Mouse (Mus musculus) forebrain, embryonic 14.5 days (tissue): ENCODE measurements at regions not wholly inside any gene's neighbourhood (a gene's known extent, or its start where the extent isn't known, plus 50 kb on each side); places are given as distances from the start of the nearest gene placed in this dataset.

Experiments used
- ATAC-seq: fragments of 200-750 bp; cut with Nextera tagmentation; 2 replicates; pipeline ENCODE4 v1.8.0; 2017; ENCODE audit warnings: mild to moderate bottlenecking, moderate library complexity
- DNase-seq: peaks from one replicate; pipeline ENCODE4 v3.0.0-alpha.2; 2015; ENCODE audit warnings: low spot score
- H3K27ac ChIP-seq: fragments of 300-500 bp; sonication (generic); 2 replicates; pipeline ENCODE4 v1.5.1; 2014; ENCODE audit warnings: low read depth, mild to moderate bottlenecking, control low read depth, low read length, moderate library complexity
- H3K27me3 ChIP-seq: fragments of 300-500 bp; sonication (generic); replicated peaks from 2 replicates; pipeline ENCODE4 v1.6.1; 2014; ENCODE audit warnings: low read length, control low read depth, mixed read lengths; ENCODE audit not compliant: control insufficient read depth, insufficient read depth
- H3K36me3 ChIP-seq: fragments of 300-500 bp; sonication (generic); 2 replicates; pipeline ENCODE4 v1.6.1; 2014; ENCODE audit warnings: low read length, control low read depth; ENCODE audit not compliant: control insufficient read depth, insufficient read depth
- H3K4me1 ChIP-seq: fragments of 300-500 bp; sonication (generic); 2 replicates; pipeline ENCODE4 v1.6.1; 2014; ENCODE audit warnings: antibody characterized with exemption, low read length, control low read depth; ENCODE audit not compliant: control insufficient read depth, insufficient read depth
- H3K4me2 ChIP-seq: fragments of 300-500 bp; sonication (generic); 2 replicates; pipeline ENCODE4 v1.6.1; 2014; ENCODE audit warnings: mild to moderate bottlenecking, control low read depth, low read length
- H3K4me3 ChIP-seq: fragments of 300-500 bp; sonication (generic); 2 replicates; pipeline ENCODE4 v1.5.1; 2014; ENCODE audit warnings: low read depth, low read length, control low read depth
- H3K9ac ChIP-seq: fragments of 300-500 bp; sonication (generic); 2 replicates; pipeline ENCODE4 v1.6.1; 2014; ENCODE audit warnings: mild to moderate bottlenecking, low read length, control low read depth, moderate library complexity
- H3K9me3 ChIP-seq: fragments of 300-500 bp; sonication (generic); replicated peaks from 2 replicates; pipeline ENCODE4 v1.6.1; 2016; ENCODE audit warnings: low read length, control low read depth, mixed read lengths; ENCODE audit not compliant: control insufficient read depth
- WGBS: fragments of 180-500 bp; shearing (Covaris S2); extraction: QIAGEN DNeasy Blood & Tissue Kit; methylation state at CpG from one replicate; pipeline ENCODE4 v1.1.7; 2014; 5-methylcytosine and 5-hydroxymethylcytosine counted together

- Histone ChIP-seq H3K4me3 (no peak overlapping the region), H3K4me1 (peaks cover 9% of the 10 kb centered on the region), H3K9ac (no peak overlapping the region), H3K36me3 (no peaks in the 10 kb centered on the region), H3K9me3 (no peaks in the 10 kb centered on the region), H3K4me2 (no peak overlapping the region), H3K27ac (no peak overlapping the region), H3K27me3 (peaks cover 62% of the 10 kb centered on the region)
- WGBS, result 11% methylated on average over 2 of the region's 2 CpGs
- no peak for DNase-seq
- ATAC-seq, result no peak
Measured at GRCm38 (mm10) chr7:49704635-49705034, 54.3 kb upstream of the Htatip2 start.

- DNase-seq, result no peak
- Histone ChIP-seq H3K4me2 (no peak overlapping the region), H3K9me3 (no peaks in the 10 kb centered on the region), H3K27me3 (peaks cover 70% of the 10 kb centered on the region), H3K4me3 (no peak overlapping the region), H3K27ac (no peak overlapping the region), H3K9ac (no peak overlapping the region), H3K4me1 (peaks cover 22% of the 10 kb centered on the region), H3K36me3 (no peaks in the 10 kb centered on the region)
- no peak for ATAC-seq
- WGBS, result 5% methylated on average over 8 of the region's 8 CpGs
Measured at GRCm38 (mm10) chr7:49700734-49701133, 58.2 kb upstream of the Htatip2 start.

GRCm38 (mm10) chr7:49700024-49700390 is 58.9 kb upstream of the Htatip2 start:
- 11% methylated on average over 15 of the region's 15 CpGs for WGBS
- DNase-seq (no peak), ATAC-seq (no peak; the same call in 1 of the 2 replicates)

GRCm38 (mm10) chr7:49699107-49700023 is 59.5 kb upstream of the Htatip2 start:
- no peak overlapping the region for H3K4me2 ChIP-seq
- peak; percentile 70 for ATAC-seq

More at GRCm38 (mm10) chr7:49700024-49700390, 58.9 kb upstream of the Htatip2 start:
- Histone ChIP-seq H3K9me3 (no peaks in the 10 kb centered on the region), H3K27me3 (peaks cover 63% of the 10 kb centered on the region), H3K4me1 (peaks cover 22% of the 10 kb centered on the region), H3K9ac (no peak overlapping the region), H3K4me3 (no peak overlapping the region), H3K27ac (no peak overlapping the region), H3K4me2 (no peak overlapping the region), H3K36me3 (no peaks in the 10 kb centered on the region)

GRCm38 (mm10) chr7:49696228-49696627 is 59.6 kb upstream of the Dbx1 start:
- Histone ChIP-seq H3K27me3 (peaks cover 43% of the 10 kb centered on the region), H3K9ac (no peak overlapping the region), H3K9me3 (no peaks in the 10 kb centered on the region), H3K4me3 (no peak overlapping the region), H3K36me3 (no peaks in the 10 kb centered on the region), H3K4me1 (peaks cover 22% of the 10 kb centered on the region), H3K4me2 (no peak overlapping the region), H3K27ac (no peak overlapping the region)
- ATAC-seq, result 0 out of 2 replicates have a peak, but pooled peaks have one; percentile 22
- 3% methylated on average over 6 of the region's 6 CpGs for WGBS
- no peak for DNase-seq

More at GRCm38 (mm10) chr7:49699107-49700023, 59.5 kb upstream of the Htatip2 start:
- Histone ChIP-seq H3K27ac (no peak overlapping the region), H3K4me3 (no peak overlapping the region), H3K4me1 (peaks cover 22% of the 10 kb centered on the region), H3K9ac (no peak overlapping the region), H3K36me3 (no peaks in the 10 kb centered on the region), H3K27me3 (peaks cover 56% of the 10 kb centered on the region), H3K9me3 (no peaks in the 10 kb centered on the region)
- 3% methylated on average over 13 of the region's 13 CpGs for WGBS
- DNase-seq, result peak; percentile 71

- H3K9ac ChIP-seq, result no peak overlapping the region
- no peak overlapping the region for H3K27ac ChIP-seq
- no peak for ATAC-seq
- 48% methylated on average over 6 of the region's 6 CpGs for WGBS
- H3K36me3 ChIP-seq, result no peaks in the 10 kb centered on the region
- no peaks in the 10 kb centered on the region for H3K4me1 ChIP-seq
- H3K9me3 ChIP-seq, result no peaks in the 10 kb centered on the region
- peaks cover 67% of the 10 kb centered on the region for H3K27me3 ChIP-seq
- DNase-seq, result no peak
- H3K4me2 ChIP-seq, result no peak overlapping the region
- no peak overlapping the region for H3K4me3 ChIP-seq
Measured at GRCm38 (mm10) chr7:49689546-49689945, 52.9 kb upstream of the Dbx1 start.

GRCm38 (mm10) chr7:49688521-49689399 is 52.1 kb upstream of the Dbx1 start:
- Histone ChIP-seq H3K4me3 (no peak overlapping the region), H3K9me3 (no peaks in the 10 kb centered on the region), H3K4me1 (no peaks in the 10 kb centered on the region), H3K27ac (no peak overlapping the region), H3K36me3 (no peaks in the 10 kb centered on the region), H3K9ac (no peak overlapping the region), H3K4me2 (no peak overlapping the region), H3K27me3 (peaks cover 75% of the 10 kb centered on the region)
- WGBS, result 2% methylated on average over 10 of the region's 10 CpGs
- DNase-seq (no peak), ATAC-seq (no peak)

- H3K4me3 ChIP-seq, result no peak overlapping the region
- DNase-seq (no peak), ATAC-seq (no peak)
- WGBS, result 16% methylated on average over 10 of the region's 10 CpGs
- no peaks in the 10 kb centered on the region for H3K9me3 ChIP-seq
- no peak overlapping the region for H3K27ac ChIP-seq
- H3K4me1 ChIP-seq, result no peaks in the 10 kb centered on the region
- H3K4me2 ChIP-seq, result no peak overlapping the region
- no peaks in the 10 kb centered on the region for H3K36me3 ChIP-seq
- peaks cover 75% of the 10 kb centered on the region for H3K27me3 ChIP-seq
- H3K9ac ChIP-seq, result no peak overlapping the region
Measured at GRCm38 (mm10) chr7:49687658-49688376, 51.2 kb upstream of the Dbx1 start.
